Mouse (Mus musculus): ENCODE measurements around the gene Kat7.

GRCm38 (mm10) chr11:95337846-95338342 is 27.8 kb upstream of the Kat7 start:
- no peak for TF ChIP-seq CTCF (IDR thresholded peaks at IDR 0.05; ENCODE audit: insufficient read depth, low read depth, low read length)
- TF ChIP-seq POLR2A (IDR thresholded peaks at IDR 0.05; ENCODE audit: insufficient read depth, low read depth, low read length) = no peak
